Mouse (Mus musculus) frontal cortex, postnatal 14 days (tissue): ENCODE data around the gene Rhov.
A peak's percentile ranks its signal among the peaks of the same experiment; 100 is the strongest.

Experiments used
- DNase-seq, 2 experiments: peaks; one replicate each; pipeline ENCODE4 v3.0.0; 2022; ENCODE audit warnings: low spot score in 2 of 2

Rhov gene

GRCm38 (mm10) chr2:119292281-119292680 lies 21.2 kb upstream of the Rhov start:
- no peak for DNase-seq

GRCm38 (mm10) chr2:119289014-119289416 lies 17.9 kb upstream of the Rhov start:
- DNase-seq: no peak

- DNase-seq: peak; percentile 94 to 97
Observed at GRCm38 (mm10) chr2:119288270-119288882, 17.3 kb upstream of the Rhov start, which contains the start of gene Vps18. Vps18 (plus strand) TSS chr2:119288740.

GRCm38 (mm10) chr2:119287372-119287771 lies 16.3 kb upstream of the Rhov start:
- DNase-seq: no peak

- no peak for DNase-seq
Observed at GRCm38 (mm10) chr2:119281899-119282565, 11.0 kb upstream of the Rhov start.

- no peak for DNase-seq
Observed at GRCm38 (mm10) chr2:119277810-119278209, 6.7 kb upstream of the Rhov start.

GRCm38 (mm10) chr2:119276926-119277325 lies 5.9 kb upstream of the Rhov start:
- DNase-seq: no peak

- no peak for DNase-seq
Observed at GRCm38 (mm10) chr2:119274126-119274525, 3.1 kb upstream of the Rhov start.

GRCm38 (mm10) chr2:119270286-119270642 lies 808 bp downstream of the Rhov start:
- no peak for DNase-seq

GRCm38 (mm10) chr2:119263813-119264212 lies 7.3 kb downstream of the Rhov start:
- DNase-seq: no peak

GRCm38 (mm10) chr2:119262978-119263377 lies 8.1 kb downstream of the Rhov start:
- DNase-seq: no peak

GRCm38 (mm10) chr2:119261326-119261725 lies 9.7 kb downstream of the Rhov start:
- DNase-seq: no peak

- no peak for DNase-seq
Observed at GRCm38 (mm10) chr2:119260518-119260917, 10.6 kb downstream of the Rhov start.

- no peak for DNase-seq
Observed at GRCm38 (mm10) chr2:119254976-119255375, 16.1 kb downstream of the Rhov start.

GRCm38 (mm10) chr2:119250826-119251478 lies 20.1 kb downstream of the Rhov start:
- DNase-seq: peak in 1 of 2 experiments; percentile 64

- DNase-seq: no peak
Observed at GRCm38 (mm10) chr2:119250377-119250776, 20.7 kb downstream of the Rhov start.

- no peak for DNase-seq
Observed at GRCm38 (mm10) chr2:119249592-119250061, 21.4 kb downstream of the Rhov start.

- DNase-seq: no peak
Observed at GRCm38 (mm10) chr2:119247904-119248303, 23.2 kb downstream of the Rhov start.

- no peak for DNase-seq
Observed at GRCm38 (mm10) chr2:119245246-119245645, 25.8 kb downstream of the Rhov start.

- DNase-seq: no peak
Observed at GRCm38 (mm10) chr2:119242548-119242947, 28.5 kb downstream of the Rhov start.

GRCm38 (mm10) chr2:119240819-119241186 lies 30.3 kb downstream of the Rhov start:
- DNase-seq: no peak

- no peak for DNase-seq
Observed at GRCm38 (mm10) chr2:119240075-119240818, 30.8 kb downstream of the Rhov start.
